Mouse (Mus musculus) stomach, postnatal 0 days (tissue): ENCODE results near the gene Snrnp48.

Experiments
- CTCF ChIP-seq: IDR thresholded peaks from 2 replicates; pipeline ENCODE4 v1.5.1; 2016; ENCODE audit warnings: antibody characterized with exemption, low read depth, mild to moderate bottlenecking, moderate library complexity
- EP300 ChIP-seq: optimal IDR thresholded peaks from 2 replicates; pipeline ENCODE3; 2016; ENCODE audit warnings: antibody characterized with exemption

- TF ChIP-seq EP300 (no peak), CTCF (no peak)
Measured at GRCm38 (mm10) chr13:38272624-38273023, 67.9 kb downstream of the Snrnp48 start.
